Mouse (Mus musculus): Measurements from ENCODE around the gene D17Wsu92e.

D17Wsu92e gene

GRCm38 (mm10) chr17:27821407-27822338, 1.2 kb upstream of the D17Wsu92e start:
- peak; percentile 82 for DNase-seq (ENCODE audit: low read depth, low spot score)

GRCm38 (mm10) chr17:27819971-27820567, 379 bp downstream of the D17Wsu92e start:
- no peak for DNase-seq (ENCODE audit: low read depth, low spot score)

- no peak for DNase-seq (ENCODE audit: low read depth, low spot score)
Measured at GRCm38 (mm10) chr17:27819521-27819970, 902 bp downstream of the D17Wsu92e start.

GRCm38 (mm10) chr17:27819011-27819410, 1.4 kb downstream of the D17Wsu92e start:
- DNase-seq (ENCODE audit: low read depth, low spot score) = peak; percentile 28

- DNase-seq (ENCODE audit: low read depth, low spot score) = peak; percentile 66
Measured at GRCm38 (mm10) chr17:27814606-27815005, 5.8 kb downstream of the D17Wsu92e start.

DNA sequence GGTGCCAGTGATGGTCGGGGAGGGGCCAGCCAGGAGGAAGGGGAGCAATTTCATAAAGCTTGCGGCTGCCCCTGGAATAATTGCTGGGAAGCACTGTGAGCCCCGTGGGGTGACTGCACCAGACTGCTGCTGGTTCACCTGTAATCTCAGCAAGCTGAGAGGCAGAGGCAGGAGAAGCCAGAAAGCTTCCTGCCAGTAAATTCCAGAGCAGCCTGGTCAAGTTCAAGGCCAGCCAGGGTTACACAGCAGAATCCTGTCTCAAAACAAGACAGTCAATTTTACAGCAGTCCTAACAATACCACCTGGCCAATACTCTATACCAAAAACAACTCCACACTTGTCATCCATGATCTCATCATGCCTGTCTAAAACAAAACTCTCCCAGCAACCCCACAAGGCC, 8.5 kb downstream of the D17Wsu92e start:
- DNase-seq (ENCODE audit: low read depth, low spot score) = no peak

- no peak for DNase-seq (ENCODE audit: low read depth, low spot score)
Measured at GRCm38 (mm10) chr17:27810569-27811331, 9.7 kb downstream of the D17Wsu92e start.

- DNase-seq (ENCODE audit: low read depth, low spot score) = no peak
Measured at GRCm38 (mm10) chr17:27807542-27808078, 12.8 kb downstream of the D17Wsu92e start.

GRCm38 (mm10) chr17:27804803-27805770, 15.4 kb downstream of the D17Wsu92e start:
- no peak for DNase-seq (ENCODE audit: low read depth, low spot score)

- no peak for DNase-seq (ENCODE audit: low read depth, low spot score)
Measured at GRCm38 (mm10) chr17:27804156-27804690, 16.2 kb downstream of the D17Wsu92e start.

DNA sequence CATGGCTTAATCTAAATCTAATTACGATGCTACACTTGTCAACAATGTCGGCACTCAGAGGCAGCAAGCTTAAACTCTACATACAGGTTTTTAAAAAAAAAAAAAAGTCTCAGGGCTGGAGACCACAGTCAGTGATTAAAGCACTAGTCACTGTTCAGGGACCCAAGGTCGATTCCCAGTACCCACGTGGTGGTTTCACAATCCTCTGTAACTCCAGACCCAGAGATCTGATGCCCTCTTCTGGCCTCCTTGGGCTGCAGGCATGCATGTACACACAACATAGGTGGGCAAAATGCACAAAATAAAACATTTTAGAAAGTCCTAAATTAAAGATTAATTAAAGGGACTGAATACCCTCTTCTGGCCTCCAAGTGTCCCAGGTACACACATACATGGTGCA, 16.7 kb downstream of the D17Wsu92e start:
- DNase-seq (ENCODE audit: low read depth, low spot score) = no peak

- no peak for DNase-seq (ENCODE audit: low read depth, low spot score)
Measured at GRCm38 (mm10) chr17:27800710-27801648, 19.5 kb downstream of the D17Wsu92e start.

DNA sequence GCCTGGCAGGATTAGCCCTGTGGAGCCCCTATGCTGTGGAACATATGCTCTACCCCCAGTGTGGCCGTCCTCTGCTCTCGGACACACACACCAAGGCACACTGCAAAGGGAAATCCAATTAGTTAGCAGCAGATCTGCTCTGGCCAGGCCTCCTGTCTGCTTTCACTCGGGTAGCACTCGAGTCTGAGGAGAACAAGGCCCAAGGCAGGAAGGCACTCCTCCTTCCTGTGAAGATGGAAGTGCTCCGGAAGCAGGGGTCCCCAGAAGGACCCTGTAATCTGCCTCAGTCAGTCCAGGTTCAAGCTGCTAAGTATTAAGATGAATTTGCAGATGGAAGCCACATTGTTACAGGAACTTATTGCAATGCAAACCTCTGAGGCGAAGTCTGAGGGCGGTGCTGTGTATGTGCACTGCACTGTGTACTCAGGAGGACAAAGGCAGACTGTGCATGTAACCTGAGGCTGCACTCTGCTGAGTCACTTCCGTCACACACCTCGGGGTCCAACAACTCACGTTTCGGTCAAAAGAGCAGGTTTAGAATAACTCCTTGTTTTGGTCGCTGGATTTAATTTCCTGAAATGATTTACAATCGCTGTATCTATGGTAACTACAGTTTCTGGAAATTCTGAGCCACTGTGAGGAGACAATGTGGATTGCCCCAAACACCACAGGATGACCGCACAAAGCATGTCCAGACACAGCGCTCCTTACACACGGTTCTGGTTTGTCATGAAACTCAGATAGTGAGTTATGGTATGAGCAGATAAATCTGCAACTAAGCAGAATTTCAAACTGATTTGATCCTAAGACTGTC, 20.5 kb downstream of the D17Wsu92e start:
- peak; percentile 60 for DNase-seq (ENCODE audit: low read depth, low spot score)

DNA sequence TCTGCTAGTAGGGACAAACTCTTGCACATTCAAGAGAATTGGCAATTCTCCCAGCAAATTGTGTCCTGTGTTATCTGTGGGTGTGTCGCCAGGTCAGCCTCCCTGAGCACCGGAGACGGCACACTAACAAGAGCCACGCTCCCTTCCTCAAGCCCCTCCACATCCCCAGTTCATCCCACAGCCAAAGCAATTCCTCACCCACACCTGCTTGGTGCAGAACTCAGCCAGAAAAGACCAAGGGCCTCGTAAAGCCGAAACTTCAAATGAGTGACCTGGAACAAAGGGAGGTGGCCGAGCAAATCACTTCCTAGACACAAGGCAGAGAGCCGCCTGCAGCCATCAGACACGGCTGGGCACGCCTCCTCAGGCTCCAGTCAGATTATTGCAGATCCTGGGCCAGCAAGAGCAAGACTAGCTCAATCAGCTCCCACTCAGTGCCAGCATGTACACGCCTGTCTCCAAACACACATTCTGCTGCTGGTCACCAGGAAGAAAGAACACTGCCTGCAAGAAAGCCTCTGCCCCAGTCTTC, 23.0 kb downstream of the D17Wsu92e start:
- no peak for DNase-seq (ENCODE audit: low read depth, low spot score)

DNA sequence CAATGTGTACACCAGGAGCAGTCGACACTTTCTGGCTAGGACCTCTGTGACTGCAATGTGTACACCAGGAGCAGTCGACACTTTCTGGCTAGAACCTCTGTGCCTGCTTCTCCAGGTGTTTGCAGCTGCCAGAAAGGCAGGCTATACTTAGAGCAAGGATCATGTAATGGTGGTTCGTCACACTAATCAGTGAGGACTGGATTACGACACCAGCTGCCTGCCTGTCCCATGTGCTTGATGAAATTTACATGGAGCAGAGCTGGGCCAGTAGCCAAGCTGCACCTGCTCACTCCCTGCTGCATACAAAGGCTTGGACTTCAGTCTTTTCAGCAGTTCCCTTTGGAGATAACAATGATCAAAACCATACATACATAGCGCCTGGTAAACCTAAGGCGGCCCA, 23.7 kb downstream of the D17Wsu92e start:
- no peak for DNase-seq (ENCODE audit: low read depth, low spot score)

DNA sequence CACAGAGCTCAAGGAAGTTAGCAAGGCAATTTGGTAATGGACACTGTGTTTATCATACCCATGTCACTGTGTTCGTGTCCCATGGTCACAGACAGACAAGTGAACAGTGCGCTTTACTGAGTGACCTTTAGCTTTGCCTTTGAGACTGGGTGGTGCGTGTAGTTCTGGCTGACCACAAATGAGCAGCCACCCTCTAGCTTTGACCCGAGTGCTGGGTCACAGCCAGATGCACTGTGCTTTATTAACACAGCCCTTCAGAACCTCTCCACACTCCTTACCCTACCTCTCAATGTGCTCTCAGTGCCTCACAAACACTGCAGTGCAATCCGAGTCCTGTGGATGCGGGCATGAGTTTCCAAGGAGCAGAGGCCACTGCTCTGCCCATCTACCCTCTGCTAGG, 27.3 kb downstream of the D17Wsu92e start:
- no peak for DNase-seq (ENCODE audit: low read depth, low spot score)

- DNase-seq (ENCODE audit: low read depth, low spot score) = peak; percentile 58
Measured at GRCm38 (mm10) chr17:27792516-27792915, 27.9 kb downstream of the D17Wsu92e start.

DNA sequence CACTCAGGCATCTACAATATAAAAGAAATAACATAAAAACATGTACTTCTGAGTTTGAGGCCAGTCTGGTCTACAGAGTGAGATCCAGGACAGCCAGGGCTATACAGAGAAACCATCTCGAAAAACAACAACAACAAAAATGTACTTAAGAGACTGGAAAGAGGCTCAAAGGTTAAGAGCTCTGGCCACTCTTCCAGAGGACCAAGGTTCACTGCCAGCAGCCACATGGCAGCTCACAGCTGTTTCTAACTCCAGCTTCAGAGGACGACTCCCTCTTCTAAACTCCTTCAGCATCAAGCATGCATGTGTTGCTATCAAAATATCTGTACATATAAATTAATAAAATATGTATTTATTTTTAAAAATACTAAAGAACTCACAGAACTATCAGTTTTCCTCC, 28.9 kb downstream of the D17Wsu92e start:
- DNase-seq (ENCODE audit: low read depth, low spot score) = no peak

All from CD4-positive helper T cell, adult 2 months (primary cell).